Mouse (Mus musculus) E14TG2a.4 (cell line): ENCODE measurements around the gene Ergic3.

ENCODE experiments used
- H3K27me3 ChIP-seq: 2 replicates; pipeline ENCODE4 v1.6.1; 2014; ENCODE audit warnings: low read length, control low read depth; ENCODE audit not compliant: insufficient read depth
- H3K36me3 ChIP-seq: 2 replicates; pipeline ENCODE4 v1.6.1; 2014; ENCODE audit warnings: low read length, control low read depth; ENCODE audit not compliant: insufficient read depth
- H3K4me1 ChIP-seq: replicated peaks from 2 replicates; pipeline ENCODE4 v1.6.1; 2014; ENCODE audit warnings: low read depth, low read length, control low read depth
- H3K4me3 ChIP-seq: replicated peaks from 2 replicates; pipeline ENCODE4 v1.5.1; 2014; ENCODE audit warnings: mild to moderate bottlenecking, low read length
- H3K9me3 ChIP-seq: 2 replicates; pipeline ENCODE4 v1.6.1; 2014; ENCODE audit warnings: low read length, control low read depth
- CTCF ChIP-seq: conservative IDR thresholded peaks from 2 replicates; pipeline ENCODE4 v1.5.1; 2014; ENCODE audit warnings: low read length
- NANOG ChIP-seq: IDR thresholded peaks from 2 replicates; pipeline ENCODE4 v1.6.1; 2014; ENCODE audit warnings: borderline replicate concordance, low read length, mixed read lengths
- POU5F1 ChIP-seq: IDR thresholded peaks from 2 replicates; pipeline ENCODE4 v1.6.1; 2014; ENCODE audit warnings: low read length, borderline replicate concordance

Gene Ergic3

GRCm38 (mm10) chr2:156039390-156039789 is 31.5 kb downstream of the Ergic3 start:
- Histone ChIP-seq H3K36me3 (no peaks in the 10 kb centered on the region), H3K9me3 (no peaks in the 10 kb centered on the region), H3K4me1 (peaks cover 20% of the 10 kb centered on the region), H3K4me3 (no peak overlapping the region), H3K27me3 (peaks cover 25% of the 10 kb centered on the region)
- TF ChIP-seq POU5F1 (no peak), CTCF (no peak), NANOG (no peak)

DNA sequence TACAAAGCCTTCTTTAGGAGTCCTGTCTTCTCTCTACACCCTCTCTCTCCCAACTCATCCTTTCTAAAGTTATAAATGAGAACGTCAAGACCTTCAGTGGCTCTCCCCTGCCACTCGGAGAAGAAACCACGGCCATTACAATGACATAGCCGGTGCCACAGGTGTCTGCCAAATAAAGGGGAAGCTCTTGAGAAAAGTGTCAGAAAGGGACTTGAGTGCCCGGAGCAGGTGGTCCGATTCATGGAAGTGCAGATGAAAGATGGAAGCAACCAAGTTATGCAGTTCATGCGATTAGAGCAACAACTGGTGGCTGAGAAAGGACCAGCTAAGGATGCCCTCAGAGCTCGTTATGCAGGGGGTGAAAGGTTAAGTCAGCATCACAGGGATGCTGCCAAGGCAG is 35.1 kb downstream of the Ergic3 start:
- no peaks in the 10 kb centered on the region for H3K36me3 ChIP-seq

GRCm38 (mm10) chr2:156047929-156048328 is 40.1 kb downstream of the Ergic3 start:
- TF ChIP-seq POU5F1 (no peak), CTCF (no peak), NANOG (no peak)

More for the DNA sequence above, 35.1 kb downstream of the Ergic3 start:
- peaks cover 19% of the 10 kb centered on the region for H3K4me1 ChIP-seq
- peaks cover 53% of the 10 kb centered on the region for H3K27me3 ChIP-seq
- TF ChIP-seq CTCF (no peak), NANOG (no peak)
- H3K9me3 ChIP-seq, result no peaks in the 10 kb centered on the region
- H3K4me3 ChIP-seq, result no peak overlapping the region

DNA sequence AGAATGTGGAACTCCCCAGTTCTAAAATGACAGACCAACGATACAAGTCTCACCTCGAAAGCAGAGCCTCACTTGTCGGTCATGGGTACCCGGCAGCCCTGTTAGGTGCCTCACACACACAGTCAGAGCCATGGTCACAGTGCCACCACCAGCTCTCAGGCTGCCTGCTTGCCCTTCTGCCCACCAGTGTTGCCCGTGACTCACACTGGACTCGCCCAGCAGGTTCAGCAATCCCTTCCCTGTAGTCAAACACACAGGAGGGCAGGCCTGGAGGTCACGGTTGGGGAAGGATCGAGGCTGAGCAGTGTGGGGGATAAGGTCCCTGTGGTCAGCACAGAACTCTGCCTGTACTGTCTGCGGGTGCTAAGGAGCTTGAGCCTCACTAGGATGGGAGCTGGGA is 45.0 kb downstream of the Ergic3 start, which contains the start of gene Fer1l4:
Gene Fer1l4, minus strand, starts transcription at position 132 of the 400 bp plus-strand sequence.
- H3K4me1 ChIP-seq, result peaks cover 6% of the 10 kb centered on the region
- no peak within 1 kb of the TSS for H3K4me3 ChIP-seq
- H3K36me3 ChIP-seq, result no peaks in the 10 kb centered on the region
- no peaks in the 10 kb centered on the region for H3K9me3 ChIP-seq
- peaks cover 38% of the 10 kb centered on the region for H3K27me3 ChIP-seq
- TF ChIP-seq NANOG (no peak), CTCF (no peak), POU5F1 (no peak)

More at GRCm38 (mm10) chr2:156047929-156048328, 40.1 kb downstream of the Ergic3 start:
- no peaks in the 10 kb centered on the region for H3K9me3 ChIP-seq
- peaks cover 15% of the 10 kb centered on the region for H3K4me1 ChIP-seq
- no peak overlapping the region for H3K4me3 ChIP-seq
- H3K36me3 ChIP-seq, result no peaks in the 10 kb centered on the region
- peaks cover 72% of the 10 kb centered on the region for H3K27me3 ChIP-seq

DNA sequence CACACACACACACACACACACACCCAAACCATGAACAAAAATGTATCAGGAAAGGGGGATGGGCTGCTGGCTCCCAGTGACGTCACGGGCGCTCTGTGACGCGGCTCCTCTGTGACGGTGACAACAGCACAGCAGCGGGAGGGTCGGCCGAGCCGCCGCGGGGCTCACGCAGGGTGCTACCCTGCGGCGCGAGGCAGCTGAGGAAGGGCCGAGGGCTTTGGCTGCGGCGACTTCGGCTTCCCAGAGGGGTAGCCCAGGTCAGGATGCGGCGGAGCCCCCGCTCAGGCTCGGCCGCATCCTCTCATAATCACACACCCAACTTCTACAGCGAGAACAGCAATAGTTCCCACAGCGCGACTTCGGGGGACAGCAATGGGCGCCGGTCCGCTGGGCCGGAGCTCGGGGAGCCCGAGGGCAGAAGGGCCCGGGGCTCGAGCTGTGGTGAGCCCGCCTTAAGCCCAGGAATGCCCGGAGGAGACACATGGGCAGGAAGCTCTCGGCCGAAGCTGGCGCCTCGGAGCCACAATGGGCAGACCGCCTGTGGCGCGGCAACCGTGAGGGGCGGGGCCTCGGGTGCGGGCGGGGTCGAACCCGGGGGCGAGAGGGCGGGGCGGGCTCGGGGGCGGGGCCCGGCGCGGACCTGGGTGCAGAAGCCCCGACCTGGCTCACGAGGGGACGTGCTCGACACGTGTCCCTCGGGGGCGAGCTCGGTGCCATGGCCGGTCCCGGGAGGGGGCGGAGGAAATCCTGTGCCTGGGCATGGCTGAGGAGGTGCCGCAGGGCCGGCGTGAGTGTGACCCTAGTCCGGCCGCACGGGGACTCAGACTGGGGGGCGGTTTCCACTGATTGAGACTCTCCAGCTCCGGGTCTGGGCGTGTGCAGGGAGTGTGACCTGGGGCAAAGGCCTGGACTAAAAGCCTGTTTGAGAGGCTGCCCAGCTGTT is 57.5 kb downstream of the Ergic3 start, which contains the start of gene Spag4:
Gene Spag4, plus strand, starts transcription at position 77 of the 943 bp plus-strand sequence.
- Histone ChIP-seq H3K4me1 (peaks cover 19% of the 10 kb centered on the region), H3K9me3 (no peaks in the 10 kb centered on the region), H3K36me3 (peaks cover 4% of the 10 kb centered on the region), H3K4me3 (peak within 1 kb of the TSS; percentile 93), H3K27me3 (peaks cover 44% of the 10 kb centered on the region)
- TF ChIP-seq NANOG (no peak), POU5F1 (no peak), CTCF (no peak)

GRCm38 (mm10) chr2:156066126-156066525 is 58.3 kb downstream of the Ergic3 start:
- Histone ChIP-seq H3K9me3 (no peaks in the 10 kb centered on the region), H3K4me3 (peak overlapping the region; percentile 93)

More at GRCm38 (mm10) chr2:156066126-156066525, 58.3 kb downstream of the Ergic3 start:
- Histone ChIP-seq H3K4me1 (peaks cover 19% of the 10 kb centered on the region), H3K27me3 (peaks cover 44% of the 10 kb centered on the region), H3K36me3 (peaks cover 4% of the 10 kb centered on the region)
- TF ChIP-seq CTCF, result no peak
- TF ChIP-seq NANOG, result no peak
- no peak for TF ChIP-seq POU5F1
